Mouse (Mus musculus): ENCODE results near the gene Psat1.

Gene Psat1

GRCm38 (mm10) chr19:15947237-15947636, at the start of gene Psat1:
Psat1 (minus strand) TSS chr19:15947337.
- no peak for DNase-seq (ENCODE audit: low spot score in 2 of 2)

GRCm38 (mm10) chr19:15990102-15990501, 43.0 kb upstream of the Psat1 start:
- DNase-seq (ENCODE audit: low spot score in 2 of 2) = no peak

GRCm38 (mm10) chr19:15985172-15985713, 38.1 kb upstream of the Psat1 start:
- no peak for DNase-seq (ENCODE audit: low spot score in 2 of 2)

- peak; percentile 89 to 91 for DNase-seq (ENCODE audit: low spot score in 2 of 2)
These were observed 37.5 kb upstream of the Psat1 start, which contains the start of gene Cep78 for GRCm38 (mm10) chr19:15984449-15985171. Cep78 (minus strand) TSS chr19:15984989.

DNA sequence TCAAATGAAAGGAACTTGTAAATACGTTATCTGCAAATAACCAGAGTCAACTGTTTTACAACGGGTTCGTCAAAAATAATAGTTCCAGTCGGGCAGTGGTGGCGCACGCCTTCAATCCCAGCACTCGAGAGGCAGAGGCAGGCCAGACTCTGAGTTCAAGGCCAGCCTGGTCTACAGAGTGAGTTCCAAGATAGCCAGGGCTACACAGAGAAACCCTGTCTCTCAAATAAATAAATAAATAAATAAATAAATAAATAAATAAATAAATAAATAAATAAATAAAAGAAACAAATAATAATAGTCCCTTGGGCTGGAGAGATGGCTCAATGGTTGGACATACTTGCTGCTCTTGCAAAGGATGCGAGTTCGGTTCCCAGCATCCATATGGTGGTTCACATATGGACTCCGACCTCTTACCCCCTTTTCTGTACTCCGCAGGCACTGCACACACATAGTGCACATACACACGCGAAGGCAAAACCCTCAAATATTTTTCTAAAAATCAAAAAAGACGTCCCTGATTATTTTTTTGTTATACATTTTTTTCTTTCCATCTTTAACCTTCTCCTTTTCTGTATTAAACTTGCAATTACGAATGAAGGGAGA, 36.7 kb upstream of the Psat1 start:
- DNase-seq (ENCODE audit: low spot score in 2 of 2) = no peak

- DNase-seq (ENCODE audit: low spot score in 2 of 2) = no peak
These were observed 36.0 kb upstream of the Psat1 start for GRCm38 (mm10) chr19:15982926-15983738.

DNA sequence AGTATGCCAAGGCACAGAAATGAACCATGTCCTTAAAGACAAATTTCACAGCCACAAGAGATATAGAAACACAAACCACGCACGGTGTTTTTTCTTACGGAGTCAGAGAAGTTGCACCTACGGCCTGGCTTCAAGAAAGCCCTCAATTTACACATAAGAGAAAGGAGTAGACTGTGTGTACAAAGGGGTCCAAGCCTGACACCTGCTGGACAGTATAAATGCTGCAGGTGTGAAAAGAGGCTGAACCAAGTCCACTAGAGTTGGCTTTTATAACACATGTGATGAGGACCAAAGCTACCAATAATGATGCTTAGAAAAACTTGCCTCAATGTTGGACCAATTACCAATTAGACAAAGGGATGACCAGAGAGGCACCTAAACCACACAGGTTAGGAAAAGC, 34.7 kb upstream of the Psat1 start:
- peak; percentile 56 to 74 for DNase-seq (ENCODE audit: low spot score in 2 of 2)

- no peak for DNase-seq (ENCODE audit: low spot score in 2 of 2)
These were observed 26.2 kb upstream of the Psat1 start for GRCm38 (mm10) chr19:15973365-15973764.

DNA sequence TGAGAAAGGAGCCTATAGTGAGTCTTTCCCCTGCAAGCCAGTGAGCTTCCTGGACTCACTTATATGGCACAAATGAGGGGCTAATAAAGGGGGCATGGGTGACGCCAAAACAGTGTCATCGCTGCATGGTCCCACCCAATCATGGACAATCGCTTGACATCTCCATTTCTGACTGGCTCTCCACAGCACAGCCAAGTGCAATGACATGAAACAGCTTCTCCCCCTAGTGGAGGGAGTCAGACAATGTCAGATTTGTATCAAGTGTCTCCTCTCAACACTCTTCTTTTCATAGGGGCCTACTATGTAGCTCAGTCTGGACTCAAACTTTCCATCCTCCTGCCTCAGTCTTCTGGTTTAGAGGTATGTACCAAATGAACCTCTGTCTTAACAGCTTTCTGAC, 17.9 kb upstream of the Psat1 start:
- peak; percentile 38 to 51 for DNase-seq (ENCODE audit: low spot score in 2 of 2)

GRCm38 (mm10) chr19:15964533-15964932, 17.4 kb upstream of the Psat1 start:
- DNase-seq (ENCODE audit: low spot score in 2 of 2) = no peak

DNA sequence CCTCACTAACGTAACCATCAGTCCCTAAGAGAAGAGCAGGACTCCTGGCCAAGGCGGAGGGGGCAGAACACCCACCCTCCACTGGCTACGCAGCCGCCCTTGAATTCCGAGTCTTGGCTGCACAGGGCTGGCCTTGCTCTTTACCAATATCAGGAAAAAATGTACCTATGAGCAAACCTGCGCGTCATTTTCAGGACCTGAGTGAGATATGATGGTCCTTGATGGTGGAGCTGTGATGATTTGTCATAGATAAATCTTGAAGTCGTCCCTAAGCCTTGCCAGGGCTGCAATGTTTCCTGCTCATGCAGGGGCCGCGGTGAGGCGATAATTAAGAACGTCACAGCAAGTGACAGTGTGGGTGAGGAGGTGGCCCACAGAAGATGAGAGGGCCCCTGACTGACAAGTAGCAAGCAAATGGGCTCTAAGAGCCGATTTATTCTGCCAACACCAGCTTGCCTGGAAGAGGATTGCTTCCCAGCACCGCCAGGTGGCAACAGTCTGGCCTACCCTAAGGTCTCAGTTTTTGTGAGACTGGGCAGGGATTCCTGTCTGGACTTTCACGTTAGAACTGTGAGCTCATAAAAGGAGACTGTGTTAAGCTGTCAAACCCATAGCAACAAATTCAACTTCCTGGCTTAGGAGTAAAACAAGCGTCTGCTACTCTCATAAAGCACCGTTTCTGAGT, 16.0 kb upstream of the Psat1 start:
- DNase-seq (ENCODE audit: low spot score in 2 of 2) = no peak

GRCm38 (mm10) chr19:15962313-15962712, 15.2 kb upstream of the Psat1 start:
- DNase-seq (ENCODE audit: low spot score in 2 of 2) = no peak

- peak in 1 of 2 experiments; percentile 31 for DNase-seq (ENCODE audit: low spot score in 2 of 2)
These were observed 3.1 kb upstream of the Psat1 start for GRCm38 (mm10) chr19:15950225-15950624.

DNA sequence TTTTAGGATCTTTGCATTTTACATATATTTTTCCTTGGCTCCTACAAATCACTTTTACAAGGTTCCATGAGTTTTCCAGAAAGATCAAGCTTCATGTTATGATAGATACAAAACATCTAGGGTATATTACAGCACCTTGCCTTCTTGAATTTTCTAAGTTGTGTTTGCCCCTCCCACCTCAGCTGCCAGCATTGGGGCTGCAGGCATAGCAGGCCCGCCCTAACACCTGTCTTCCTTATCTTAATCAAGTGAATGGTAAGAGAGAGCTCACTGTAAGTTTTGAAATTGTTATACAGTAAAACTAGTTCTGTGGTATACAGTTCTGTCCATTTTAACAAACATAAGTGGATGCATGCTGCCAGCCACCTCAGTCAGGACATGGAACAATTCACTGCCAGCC, 1.7 kb upstream of the Psat1 start:
- no peak for DNase-seq (ENCODE audit: low spot score in 2 of 2)

GRCm38 (mm10) chr19:15948426-15948825, 1.3 kb upstream of the Psat1 start:
- no peak for DNase-seq (ENCODE audit: low spot score in 2 of 2)

GRCm38 (mm10) chr19:15946663-15947062, 474 bp downstream of the Psat1 start:
- peak; percentile 15 to 37 for DNase-seq (ENCODE audit: low spot score in 2 of 2)

DNA sequence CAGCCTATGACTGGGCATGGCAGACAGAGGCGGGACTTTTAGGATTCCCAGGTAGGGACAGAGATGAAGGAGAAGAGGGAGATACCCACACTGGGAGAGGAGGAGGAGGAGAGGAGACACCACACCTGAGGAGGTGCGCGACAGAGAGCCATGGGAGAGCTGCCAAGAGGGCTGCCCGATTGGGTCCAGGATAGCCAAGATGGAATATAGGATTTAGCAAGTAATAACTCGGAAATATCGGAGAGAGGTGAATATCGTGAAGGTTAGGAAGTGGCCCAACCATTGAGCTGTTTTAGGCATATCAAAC, 4.1 kb downstream of the Psat1 start:
- no peak for DNase-seq (ENCODE audit: low spot score in 2 of 2)

GRCm38 (mm10) chr19:15942421-15943116, 4.6 kb downstream of the Psat1 start:
- DNase-seq (ENCODE audit: low spot score in 2 of 2) = no peak

- no peak for DNase-seq (ENCODE audit: low spot score in 2 of 2)
These were observed 5.7 kb downstream of the Psat1 start for GRCm38 (mm10) chr19:15941399-15941798.

- peak; percentile 50 to 70 for DNase-seq (ENCODE audit: low spot score in 2 of 2)
These were observed 21.5 kb downstream of the Psat1 start for GRCm38 (mm10) chr19:15925719-15926045.
